Mouse (Mus musculus) regulatory T cell (primary cell): Measurements from ENCODE around the gene Cd247.
"Not testable (repeated sequence)": the region's sequence is repeated elsewhere in the genome, so short reads cannot be mapped to it uniquely, and the experiment has no call there.

Experiments
- in situ Hi-C: fragments of 300-600 bp; cut with MboI, MseI; formaldehyde crosslinking; loops from one replicate; pipeline ENCODE4 v1.15.1; 2025; ENCODE audit warnings: high pct_unique_total_duplicates

The Cd247 gene

DNA sequence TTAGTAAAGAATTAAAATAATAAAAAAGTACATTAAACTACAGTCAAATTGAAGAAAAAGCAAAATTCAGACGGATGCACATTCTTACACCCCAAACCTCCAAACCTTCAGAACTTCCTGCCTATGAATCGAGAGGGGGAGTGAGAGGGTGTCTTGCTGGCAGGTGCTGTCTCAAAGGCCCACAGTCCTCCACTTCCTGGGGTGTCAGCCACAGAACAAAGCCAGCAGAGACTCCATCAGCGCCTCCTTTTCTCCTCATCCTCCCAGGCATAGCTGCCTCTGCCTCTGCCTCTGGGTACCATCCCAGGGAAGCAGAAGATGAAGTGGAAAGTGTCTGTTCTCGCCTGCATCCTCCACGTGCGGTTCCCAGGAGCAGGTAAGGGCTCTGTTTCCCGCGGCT, at the start of gene Cd247:
Cd247 (plus strand) TSS at position 171 of the 400 bp plus-strand sequence.
- in situ Hi-C loops = no loop called here

DNA sequence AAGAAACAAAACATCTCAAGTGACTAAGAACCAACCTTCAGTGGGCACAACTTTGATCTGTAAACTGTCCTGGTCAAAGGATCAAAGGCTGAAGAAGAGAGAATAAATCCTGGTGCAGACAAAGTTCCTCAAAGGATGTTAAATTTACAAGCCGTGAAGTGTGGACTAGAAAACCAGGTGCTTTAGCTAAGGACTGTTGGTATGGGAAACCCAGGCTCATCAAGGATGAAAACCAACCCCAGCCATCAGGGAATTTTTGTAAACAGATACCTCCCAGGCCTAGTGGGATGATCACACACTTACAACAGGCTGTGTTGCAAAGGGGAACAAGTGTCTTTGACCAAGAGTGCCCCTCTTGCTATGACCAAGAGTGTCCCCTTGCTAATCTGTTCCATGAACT, 49.5 kb upstream of the Cd247 start:
- in situ Hi-C loops = loop anchor here (5.0 kb wide), 2 partner anchors 62 to 157 kb away; no protein-coding TSS in a partner anchor

DNA sequence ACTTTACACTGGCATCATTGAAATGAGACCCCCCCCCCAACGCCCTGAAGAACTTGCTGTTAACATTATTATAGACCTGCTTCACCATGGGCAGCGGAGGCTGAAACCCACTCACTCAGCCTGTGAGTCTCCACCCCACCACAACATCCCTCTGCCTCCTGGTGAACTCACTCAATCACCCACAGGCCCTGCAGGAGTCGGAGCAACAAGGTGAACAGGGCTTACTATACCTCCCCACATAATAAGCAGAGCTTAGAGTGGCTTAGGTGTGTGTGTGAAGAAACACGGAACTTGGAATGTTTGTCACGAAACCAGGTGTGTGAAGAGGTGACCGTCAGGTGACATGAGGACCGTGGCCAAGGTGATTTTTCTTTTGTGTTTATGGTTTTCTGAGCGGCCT, 46.5 kb upstream of the Cd247 start:
- in situ Hi-C loops = no loop called here

DNA sequence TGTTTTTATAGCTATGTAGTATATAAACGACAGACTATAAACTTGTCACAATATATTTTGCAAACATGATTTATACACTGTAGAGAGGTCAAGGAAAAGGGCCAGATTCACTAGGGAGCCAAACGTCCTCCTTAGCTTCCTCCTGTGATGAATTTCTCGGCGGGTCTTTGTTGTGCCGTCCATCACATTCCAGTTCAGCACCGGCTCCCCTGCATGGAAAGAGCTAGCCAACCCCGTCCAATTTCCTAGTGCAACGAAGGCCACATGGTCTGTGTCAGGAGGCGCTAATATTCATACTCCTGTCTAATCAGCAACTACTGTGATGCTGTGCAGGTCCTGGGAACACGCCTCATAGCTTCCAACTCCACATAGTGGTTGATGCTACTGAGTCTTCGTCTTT, 40.4 kb upstream of the Cd247 start:
- in situ Hi-C loops = no loop called here

DNA sequence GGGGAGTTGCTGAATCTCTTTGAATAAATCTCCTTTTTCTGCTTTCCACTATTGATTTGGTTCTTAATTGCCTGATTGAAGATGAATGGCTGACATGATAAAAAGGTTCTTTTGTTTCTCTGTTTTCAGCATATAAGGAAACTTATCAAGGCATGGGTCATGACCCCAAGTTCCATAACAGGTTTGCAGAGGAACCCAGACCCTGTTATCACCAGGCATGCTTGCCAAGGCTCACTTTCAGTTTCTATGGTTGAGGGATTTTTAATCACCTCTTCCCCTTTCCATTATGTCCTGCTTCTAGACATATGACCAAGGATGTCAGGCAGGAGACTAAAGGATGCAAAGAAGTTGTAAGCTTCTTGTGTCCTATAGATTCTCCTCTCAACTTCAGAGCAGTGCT, 37.3 kb upstream of the Cd247 start:
- in situ Hi-C loops = no loop called here

DNA sequence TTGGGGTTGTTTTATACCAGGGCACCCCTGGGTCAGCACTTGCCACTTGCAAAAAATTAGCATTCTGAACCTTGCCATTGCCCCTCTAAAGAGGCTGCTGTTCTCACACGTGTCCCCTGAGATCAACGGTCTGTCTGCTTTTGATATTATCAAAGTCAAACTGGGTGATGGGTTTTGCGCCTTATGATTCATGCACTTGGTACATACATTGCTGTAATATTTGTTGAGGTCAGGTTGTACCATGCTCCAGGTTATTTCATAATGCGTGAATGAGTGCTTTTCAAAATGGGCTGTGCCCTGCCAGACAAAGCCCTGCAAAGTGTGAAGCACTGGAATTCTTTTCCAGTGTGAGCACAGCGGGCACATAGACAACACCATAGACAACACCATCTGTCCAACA, 36.6 kb upstream of the Cd247 start:
- in situ Hi-C loops = no loop called here

DNA sequence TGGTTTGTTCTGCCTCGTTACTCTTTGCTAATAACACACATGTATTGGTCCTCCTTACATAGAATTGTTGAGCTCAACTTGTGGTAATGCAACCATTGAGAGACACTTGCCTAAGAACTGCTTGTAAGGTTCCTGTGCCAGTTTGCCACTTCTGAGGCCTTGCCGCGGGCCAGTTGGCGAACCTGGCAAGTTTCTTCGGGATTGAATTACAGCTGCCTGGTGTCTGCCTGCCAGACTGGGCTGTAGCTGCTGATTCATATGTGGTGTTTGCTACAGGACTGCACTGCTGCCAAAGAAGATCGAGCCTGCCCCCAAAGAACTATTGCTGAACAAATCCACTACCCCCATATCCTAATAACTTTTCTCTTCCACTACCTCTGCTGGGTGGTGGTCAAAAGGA, 34.3 kb upstream of the Cd247 start:
- in situ Hi-C loops = no loop called here

DNA sequence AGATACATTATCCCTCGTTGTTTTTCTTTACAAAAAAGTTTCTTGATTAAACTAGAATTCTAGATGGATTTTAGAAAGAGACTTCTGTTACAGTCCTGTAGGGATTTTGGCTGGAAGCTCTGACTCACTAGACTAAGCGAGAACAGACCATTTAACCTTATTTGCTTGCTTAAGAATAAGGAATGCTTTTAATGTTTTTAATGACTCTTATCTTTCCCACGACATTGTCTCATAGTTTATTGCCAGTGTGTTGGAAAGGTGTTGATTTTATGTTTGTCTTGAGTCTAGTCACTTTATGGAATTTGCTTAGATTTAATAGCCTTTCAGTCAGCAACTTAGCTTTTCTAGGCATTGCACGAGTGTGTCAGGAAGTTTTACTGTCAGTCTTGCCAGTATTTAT, 33.3 kb upstream of the Cd247 start:
- in situ Hi-C loops = no loop called here

DNA sequence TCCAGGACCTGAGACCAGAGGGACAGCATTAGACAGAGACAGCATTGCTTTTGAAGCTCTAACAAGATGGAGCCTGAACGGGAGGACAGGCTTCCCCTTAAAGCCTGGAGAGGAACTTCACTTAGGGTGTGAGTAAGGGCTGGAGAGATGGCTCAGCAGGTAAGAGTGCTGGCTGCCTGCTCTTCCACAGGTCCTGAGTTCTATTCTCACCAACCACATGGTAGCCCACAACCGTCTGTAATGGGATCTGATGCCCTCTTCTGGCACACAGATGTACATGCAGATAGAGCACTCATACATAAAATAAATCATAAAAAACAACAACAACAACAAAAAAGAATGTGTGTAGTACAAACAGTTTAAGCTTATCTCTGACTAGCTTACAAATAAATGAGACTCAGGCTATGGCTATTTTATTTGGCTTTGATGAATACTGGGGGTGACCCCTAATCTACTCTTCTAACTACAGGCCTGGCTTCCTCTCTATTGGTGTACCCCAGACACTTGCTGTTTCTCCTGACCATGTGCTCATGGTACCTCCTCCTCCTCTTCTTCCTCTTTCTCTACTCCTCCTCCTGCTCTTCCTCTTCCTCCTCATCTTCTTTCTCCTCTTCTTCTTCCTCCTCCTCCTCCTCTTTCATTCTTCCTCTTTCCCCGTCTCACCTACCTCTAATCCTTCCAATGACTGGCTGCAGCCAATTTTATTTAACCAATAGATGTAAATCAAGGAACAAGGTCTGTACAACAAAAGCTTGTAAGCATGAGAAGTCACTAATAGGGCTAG, 26.8 kb upstream of the Cd247 start:
- in situ Hi-C loops = no loop called here

DNA sequence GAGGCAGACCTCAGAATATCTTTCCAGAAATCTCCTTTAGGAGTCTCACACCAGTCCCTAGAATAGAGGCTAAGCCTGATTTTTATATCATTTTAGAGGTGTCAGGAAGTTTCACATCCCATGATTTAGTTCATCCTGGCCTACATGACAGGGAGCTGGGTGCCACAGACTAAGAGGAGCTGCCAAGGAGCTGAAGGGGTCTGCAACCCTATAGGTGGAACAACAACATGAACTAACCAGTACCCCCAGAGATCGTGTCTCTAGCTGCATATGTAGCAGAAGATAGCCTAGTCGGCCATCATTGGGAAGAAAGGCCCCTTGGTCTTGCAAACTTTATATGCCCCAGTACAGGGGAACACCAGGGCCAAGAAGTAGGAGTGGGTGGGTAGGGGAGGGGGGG, 26.0 kb upstream of the Cd247 start:
- in situ Hi-C loops = not testable (repeated sequence)

DNA sequence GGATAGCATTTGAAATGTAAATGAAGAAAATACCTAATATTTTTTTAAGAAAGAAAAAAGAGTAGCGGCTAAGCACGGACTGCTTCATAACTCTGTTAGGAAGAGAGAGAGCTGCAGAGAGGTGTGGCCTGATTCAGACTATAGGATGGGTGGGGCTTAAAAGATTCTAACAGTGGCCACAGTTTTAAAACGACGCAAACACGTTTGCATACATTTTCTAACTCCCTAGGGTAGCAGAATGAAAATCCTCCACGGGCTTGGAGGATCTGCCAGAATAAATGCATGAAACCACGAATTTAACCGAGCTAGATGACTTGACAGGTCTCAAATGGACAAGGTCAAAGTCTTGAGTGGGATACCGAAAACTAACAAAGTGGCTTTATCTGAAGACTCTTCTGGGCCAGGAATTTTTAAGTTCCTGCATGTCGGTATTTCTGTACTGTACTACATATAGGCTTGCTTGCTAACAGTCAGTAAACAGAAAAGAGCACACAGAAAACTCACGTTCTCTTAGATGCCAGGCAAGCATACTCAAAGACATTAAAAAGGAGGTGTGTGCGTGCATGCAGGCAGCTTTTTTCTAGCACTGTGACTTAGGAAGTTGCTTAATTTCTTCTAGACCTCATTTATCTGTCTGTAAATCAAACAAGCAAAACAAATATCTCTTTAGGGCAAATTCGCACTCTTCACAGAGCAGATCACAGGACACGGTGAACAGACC, 25.4 kb upstream of the Cd247 start:
- in situ Hi-C loops = no loop called here

DNA sequence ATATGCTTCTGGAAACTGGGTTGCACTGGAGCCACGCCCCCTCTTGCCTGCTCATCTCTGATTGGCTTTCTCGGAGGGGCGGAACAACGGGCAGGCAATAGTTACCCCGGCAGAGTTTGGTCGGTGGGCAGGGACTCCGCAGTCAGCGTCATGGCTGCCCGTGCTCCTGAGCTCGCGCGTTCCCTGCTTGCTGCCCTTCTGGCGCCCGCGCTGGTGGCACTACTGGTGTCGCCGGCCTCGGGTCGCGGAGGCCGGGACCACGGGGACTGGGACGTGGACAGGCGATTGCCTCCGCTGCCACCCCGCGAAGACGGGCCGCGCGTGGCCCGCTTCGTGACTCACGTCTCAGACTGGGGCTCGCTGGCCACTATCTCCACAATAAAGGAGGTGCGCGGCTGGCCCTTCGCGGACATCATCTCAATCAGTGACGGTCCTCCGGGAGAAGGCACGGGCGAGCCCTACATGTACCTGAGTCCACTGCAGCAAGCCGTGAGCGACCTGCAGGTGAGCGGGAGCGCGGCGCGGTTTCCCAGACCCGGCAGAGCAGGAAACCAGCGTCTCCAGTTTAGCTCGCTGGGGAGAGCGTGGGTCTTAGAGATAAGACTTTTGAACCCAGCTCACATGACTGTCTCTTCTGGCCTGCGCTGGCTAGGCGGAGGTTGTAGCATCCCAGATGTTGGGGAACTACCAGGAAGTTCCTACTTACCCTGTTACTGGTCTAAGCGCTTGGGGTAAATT, 24.7 kb upstream of the Cd247 start, which contains the start of gene Creg1:
Creg1 (plus strand) TSS at position 112 of the 738 bp plus-strand sequence.
- in situ Hi-C loops = no loop called here

DNA sequence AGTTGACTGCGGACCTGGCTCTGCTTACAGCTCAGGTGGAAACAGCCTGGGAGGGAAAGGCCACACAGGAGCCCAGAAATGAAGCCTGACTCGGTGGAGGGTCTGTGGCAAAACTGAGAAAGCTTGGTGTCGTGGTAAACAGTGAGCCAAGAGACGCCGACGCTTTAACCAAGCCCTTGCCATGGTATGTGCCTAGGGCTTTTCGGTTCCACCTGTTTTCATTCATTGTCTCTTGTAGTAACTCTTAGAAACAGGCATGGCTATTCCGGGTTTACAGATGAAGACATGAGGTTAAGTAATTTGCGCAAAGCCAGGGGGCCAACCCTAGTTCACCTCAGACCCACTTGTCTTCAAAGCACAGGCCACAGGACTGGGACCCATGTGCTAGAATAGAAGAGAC, 23.9 kb upstream of the Cd247 start:
- in situ Hi-C loops = no loop called here

DNA sequence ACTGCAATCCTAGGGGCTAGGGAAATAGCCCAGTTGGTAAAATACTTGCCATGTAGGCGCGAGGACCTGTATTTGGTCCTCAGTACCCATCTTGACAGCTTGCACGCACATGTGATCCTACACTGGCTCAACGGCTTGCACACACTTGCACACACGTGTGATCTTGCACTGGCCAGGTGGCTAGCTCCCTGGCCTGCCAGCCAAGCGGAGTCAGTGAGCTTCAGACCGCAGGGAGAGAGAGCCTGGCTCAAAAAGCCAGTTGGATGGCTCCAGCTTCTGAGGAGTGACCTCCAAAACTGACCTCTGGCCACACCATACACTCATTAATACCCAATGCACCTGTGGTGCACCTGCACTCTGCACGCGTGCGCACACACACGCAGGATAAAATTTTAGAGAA, 23.4 kb upstream of the Cd247 start:
- in situ Hi-C loops = loop anchor here (5.0 kb wide), 1 partner anchor 242 kb away; no protein-coding TSS in a partner anchor

DNA sequence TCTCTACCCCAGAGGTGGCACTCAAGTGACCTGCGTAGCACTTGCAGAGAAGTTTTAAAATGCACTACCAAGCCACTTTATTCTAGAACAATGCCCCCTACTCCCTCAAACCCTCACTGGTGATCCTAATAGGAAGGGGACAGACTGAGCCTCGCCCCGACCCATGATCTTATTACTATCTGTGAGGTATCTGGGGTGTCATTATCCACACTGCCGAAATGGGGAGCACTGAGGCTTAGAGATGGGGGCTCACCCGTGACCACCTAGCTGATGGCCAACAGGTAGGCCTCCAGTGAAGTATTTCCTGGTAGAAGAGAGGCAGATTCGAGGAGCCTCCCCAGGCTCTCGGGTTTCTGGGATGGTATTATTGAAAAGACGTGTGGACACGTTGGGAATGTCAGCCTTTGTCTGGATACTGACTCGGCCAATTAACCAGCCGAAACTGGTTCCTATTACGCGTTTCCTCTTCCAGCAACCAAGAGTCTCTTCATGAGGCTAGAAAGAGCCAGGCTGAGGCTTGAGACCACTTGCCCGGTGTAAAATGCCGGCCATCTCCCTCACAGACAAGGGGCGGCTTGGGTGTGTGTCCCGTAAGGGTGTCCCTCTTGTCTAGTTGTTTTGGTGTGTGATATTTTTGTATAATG, 22.7 kb upstream of the Cd247 start:
- in situ Hi-C loops = loop anchor here (5.0 kb wide), 1 partner anchor 242 kb away; no protein-coding TSS in a partner anchor

DNA sequence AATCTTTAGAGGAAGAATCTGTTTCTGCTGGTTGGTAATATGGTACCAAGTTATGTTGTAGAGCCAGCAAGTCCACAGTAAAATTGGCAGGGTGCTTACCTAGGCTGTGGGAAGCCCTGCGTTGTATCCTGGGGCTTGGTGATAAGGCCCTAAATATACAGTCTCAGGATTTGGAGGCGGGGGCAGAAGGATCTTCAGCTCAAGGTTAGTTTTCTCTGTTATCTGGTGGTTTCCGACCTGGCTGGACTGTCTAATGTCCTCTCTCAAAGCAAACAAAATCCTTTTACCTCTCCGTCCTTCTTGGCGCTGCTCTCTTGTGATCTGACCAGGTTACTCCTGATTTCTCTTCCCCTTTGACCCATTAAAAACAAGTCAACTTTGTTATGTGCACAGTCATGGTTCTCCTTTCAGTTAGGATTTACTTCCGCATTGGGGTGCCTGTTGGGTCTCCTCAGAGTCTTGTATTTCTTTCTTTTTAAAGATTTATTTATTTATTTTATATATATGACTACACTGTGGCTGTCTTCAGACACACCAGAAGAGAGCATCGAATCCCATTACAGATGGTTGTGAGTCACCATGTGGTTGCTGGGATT, 22.1 kb upstream of the Cd247 start:
- in situ Hi-C loops = loop anchor here (5.0 kb wide), 1 partner anchor 241 kb away; no protein-coding TSS in a partner anchor

DNA sequence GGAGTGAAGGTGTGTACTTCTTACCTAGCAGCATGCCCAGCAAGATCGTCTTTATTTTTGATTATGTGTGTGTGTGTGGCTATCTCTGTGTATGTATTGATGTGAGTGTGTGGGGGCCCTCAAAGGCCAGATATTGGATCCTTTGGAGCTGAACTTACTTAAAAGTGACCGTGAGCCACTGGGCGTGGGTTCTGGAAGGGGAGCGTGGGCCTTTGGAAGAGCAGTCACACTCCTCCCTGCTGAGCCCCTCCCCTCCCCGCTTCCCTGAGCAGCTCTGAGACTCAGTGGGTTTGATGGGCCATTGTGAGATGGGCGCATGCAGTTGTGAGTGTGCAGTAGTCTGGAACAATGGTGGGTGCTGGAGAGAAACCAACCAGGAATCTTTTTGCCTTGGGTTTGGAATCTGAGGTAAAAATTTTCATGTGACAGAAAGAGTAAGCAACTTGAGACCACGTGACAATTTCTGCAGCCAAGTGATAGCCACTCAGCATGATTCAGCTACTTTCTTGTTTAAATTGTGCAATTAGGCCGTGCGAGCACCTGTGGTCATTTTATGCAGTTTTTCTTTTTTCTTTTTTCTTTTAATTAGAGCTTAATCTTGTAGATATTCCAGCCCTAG, 19.5 kb upstream of the Cd247 start:
- in situ Hi-C loops = loop anchor here (5.0 kb wide), 1 partner anchor 238 kb away; no protein-coding TSS in a partner anchor

DNA sequence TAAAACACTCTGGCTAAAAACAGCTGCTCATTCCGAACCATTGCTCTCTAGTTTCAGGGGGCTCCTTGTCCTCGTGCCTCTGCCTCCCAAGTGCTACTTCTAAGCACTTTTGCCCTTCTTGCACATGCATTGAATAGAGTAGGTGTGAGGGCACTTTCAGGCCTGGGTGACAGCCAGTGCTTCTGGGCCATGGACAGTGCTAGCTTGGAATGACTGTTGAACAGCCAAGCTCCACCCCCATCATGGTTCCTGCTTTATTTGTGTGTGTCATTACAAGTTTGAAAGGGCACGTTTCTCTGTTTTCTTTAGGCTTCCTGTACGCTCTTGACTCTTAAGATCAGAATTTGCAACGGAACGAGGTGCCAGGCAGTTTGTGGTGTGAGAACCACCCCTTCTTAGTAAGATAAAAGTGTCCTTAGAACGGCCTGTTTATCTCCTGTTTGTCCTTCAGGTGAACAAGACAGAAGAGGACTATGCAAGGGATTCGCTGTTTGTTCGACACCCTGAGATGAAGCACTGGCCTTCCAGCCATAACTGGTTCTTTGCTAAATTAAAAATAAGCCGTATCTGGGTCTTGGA, 18.2 kb upstream of the Cd247 start:
- in situ Hi-C loops = loop anchor here (10.0 kb wide), 1 partner anchor 605 kb away; the partner anchor contains the start of gene Tada1

DNA sequence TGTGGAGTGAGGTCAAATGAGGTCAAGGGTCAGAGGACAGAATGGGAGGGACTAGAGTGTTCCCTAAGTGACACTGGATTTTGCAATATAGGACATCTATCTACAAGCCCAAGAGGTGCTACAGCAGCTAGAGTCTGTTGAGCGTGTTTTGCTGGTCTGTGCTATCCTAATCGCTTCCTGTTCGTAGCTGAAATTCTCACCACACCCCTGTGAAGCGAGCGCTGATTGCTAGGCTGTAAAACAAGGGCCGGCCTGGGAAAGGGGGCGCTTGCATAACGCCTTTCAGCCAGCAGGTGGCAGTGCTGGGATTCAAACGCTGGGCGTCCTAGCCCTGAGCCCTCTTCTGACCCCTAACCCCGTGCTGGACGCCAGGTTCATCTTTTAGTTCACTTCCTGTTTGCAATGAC, 17.0 kb upstream of the Cd247 start:
- in situ Hi-C loops = loop anchor here (10.0 kb wide), 1 partner anchor 603 kb away; the partner anchor contains the start of gene Tada1

DNA sequence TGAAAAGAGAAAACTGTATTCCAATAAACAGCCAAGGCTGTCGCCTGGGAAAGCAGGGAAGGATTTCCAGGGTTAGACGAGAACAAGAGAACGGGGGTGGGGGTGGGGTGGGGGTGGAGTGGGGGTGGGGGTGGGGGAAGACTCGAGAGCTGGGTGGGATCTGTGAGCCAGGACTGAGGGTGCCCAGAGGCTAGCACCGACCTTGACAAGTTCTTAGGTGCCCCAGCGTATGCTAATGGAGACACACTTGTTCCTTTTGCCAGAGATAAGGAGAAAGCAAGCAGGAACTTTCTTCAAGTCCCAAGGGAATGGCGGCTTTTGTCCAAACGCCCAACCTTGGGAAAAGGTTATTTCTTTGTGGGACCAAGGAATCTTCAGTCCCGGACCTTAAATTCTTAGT, 16.5 kb upstream of the Cd247 start:
- in situ Hi-C loops = loop anchor here (10.0 kb wide), 1 partner anchor 603 kb away; the partner anchor contains the start of gene Tada1
